Mouse (Mus musculus) stomach, embryonic 14.5 days (tissue): ENCODE data around the gene Dusp8. TPM values are rescaled to one million over a fixed set of nuclear protein-coding genes. Genes with fewer than 3 reads are reported as not detected.
A peak's percentile ranks its signal among the peaks of the same experiment; 100 is the strongest.
"Not testable (repeated sequence)": the region's sequence is repeated elsewhere in the genome, so short reads cannot be mapped to it uniquely, and the experiment has no call there.

Source experiments
- ATAC-seq: fragments of 200-750 bp; cut with Nextera tagmentation; 2 replicates; pipeline ENCODE4 v1.8.0; 2017; ENCODE audit warnings: low read depth, moderate TSS enrichment; ENCODE audit not compliant: insufficient number of reproducible peaks, insufficient read depth, low FRiP score
- H3K27ac ChIP-seq: fragments of 300-500 bp; sonication (generic); 2 replicates; pipeline ENCODE4 v1.5.1; 2014; ENCODE audit warnings: mild to moderate bottlenecking, low read length, moderate library complexity, mixed read lengths
- H3K27me3 ChIP-seq: fragments of 300-500 bp; sonication (generic); 2 replicates; pipeline ENCODE4 v1.6.1; 2014; ENCODE audit warnings: low read length, control low read depth, mixed read lengths; ENCODE audit not compliant: control insufficient read depth, insufficient read depth
- H3K36me3 ChIP-seq: fragments of 300-500 bp; sonication (generic); 2 replicates; pipeline ENCODE4 v1.6.1; 2014; ENCODE audit warnings: mild to moderate bottlenecking, control low read depth, low read length, moderate library complexity, mixed read lengths; ENCODE audit not compliant: control insufficient read depth, insufficient read depth
- H3K4me1 ChIP-seq: fragments of 300-500 bp; sonication (generic); 2 replicates; pipeline ENCODE4 v1.6.1; 2014; ENCODE audit warnings: low read length, control low read depth, mixed read lengths; ENCODE audit not compliant: control insufficient read depth, insufficient read depth
- H3K4me2 ChIP-seq: fragments of 300-500 bp; sonication (generic); replicated peaks from 2 replicates; pipeline ENCODE4 v1.6.1; 2014; ENCODE audit warnings: low read depth, low read length, control low read depth
- H3K4me3 ChIP-seq: fragments of 300-500 bp; sonication (generic); 2 replicates; pipeline ENCODE4 v1.5.1; 2014; ENCODE audit warnings: low read depth, low read length, control low read depth
- H3K9ac ChIP-seq: fragments of 300-500 bp; sonication (generic); replicated peaks from 2 replicates; pipeline ENCODE4 v1.6.1; 2014; ENCODE audit warnings: low read depth, mild to moderate bottlenecking, control low read depth, low read length, moderate library complexity, mixed read lengths
- H3K9me3 ChIP-seq: fragments of 300-500 bp; sonication (generic); 2 replicates; pipeline ENCODE4 v1.6.1; 2016; ENCODE audit warnings: low read depth, low read length, control low read depth; ENCODE audit not compliant: control insufficient read depth
- WGBS: fragments of 180-500 bp; shearing (Covaris S2); extraction: QIAGEN DNeasy Blood & Tissue Kit; methylation state at CpG from one replicate; pipeline ENCODE4 v1.1.7; 2014; 5-methylcytosine and 5-hydroxymethylcytosine counted together
- polyA plus RNA-seq: library from polyadenylated mRNA; unstranded; fragments of >200 nt; fragmentation: Nextera tagmentation; extraction: Ambion mirVana; gene quantifications from 2 replicates; pipeline ENCODE4 v1.2.1, GENCODE M21; 2014

Gene Dusp8
- 5.2 and 6.4 TPM in 2 replicates for polyA plus RNA-seq

- H3K36me3 ChIP-seq: no peaks in the 10 kb centered on the region
- peaks cover 5% of the 10 kb centered on the region; the same call in 1 of the 2 replicates for H3K4me1 ChIP-seq
- H3K27me3 ChIP-seq: peaks cover 33% of the 10 kb centered on the region
- peak within 1 kb of the TSS; percentile 52 for H3K9ac ChIP-seq
- H3K9me3 ChIP-seq: no peaks in the 10 kb centered on the region
- under 1% methylated on average over 62 of the region's 63 CpGs for WGBS
- no peak within 1 kb of the TSS for H3K27ac ChIP-seq
- H3K4me3 ChIP-seq: peak within 1 kb of the TSS; percentile 50
- peak within 1 kb of the TSS; percentile 97 for H3K4me2 ChIP-seq
- ATAC-seq: peak; percentile 90
Observed at GRCm38 (mm10) chr7:142095183-142095931, at the start of gene Dusp8. Dusp8 (minus strand) TSS chr7:142095843.

GRCm38 (mm10) chr7:142144507-142144906, 48.9 kb upstream of the Dusp8 start, which contains the start of gene Gm45337:
Gm45337 (minus strand) TSS chr7:142144607.
- Histone ChIP-seq H3K4me3 (no peak within 1 kb of the TSS), H3K36me3 (no peaks in the 10 kb centered on the region), H3K27me3 (no peaks in the 10 kb centered on the region), H3K9me3 (no peaks in the 10 kb centered on the region), H3K4me1 (no peaks in the 10 kb centered on the region), H3K27ac (no peak within 1 kb of the TSS), H3K9ac (no peak within 1 kb of the TSS), H3K4me2 (no peak within 1 kb of the TSS)
- WGBS: 71% methylated on average over 1 of the region's 1 CpGs
- ATAC-seq: no peak

DNA sequence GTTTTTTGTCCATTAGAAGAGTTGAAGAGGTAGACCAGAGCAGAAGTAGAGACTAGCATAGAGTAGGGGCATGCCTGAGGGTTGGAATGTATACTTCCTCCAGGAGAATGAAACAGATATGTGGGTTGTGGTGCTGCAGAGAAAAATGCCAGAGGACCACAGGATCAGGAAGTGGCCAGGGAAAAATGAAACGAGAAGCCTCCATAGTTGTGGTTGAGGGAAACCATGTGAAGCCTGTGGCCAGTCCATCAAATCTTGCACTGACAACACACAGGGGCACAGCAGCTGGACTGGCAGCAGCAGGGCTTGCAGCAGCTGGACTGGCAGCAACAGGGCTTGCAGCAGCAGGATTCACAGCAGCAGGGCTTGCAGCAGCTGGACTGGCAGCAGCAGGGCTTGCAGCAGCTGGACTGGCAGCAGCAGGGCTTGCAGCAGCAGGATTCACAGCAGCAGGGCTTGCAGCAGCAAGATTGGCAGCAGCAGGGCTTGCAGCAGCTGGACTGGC, 47.9 kb upstream of the Dusp8 start:
- 38% methylated on average over 1 of the region's 1 CpGs for WGBS

GRCm38 (mm10) chr7:142140696-142141095, 45.1 kb upstream of the Dusp8 start:
- Histone ChIP-seq H3K36me3 (no peaks in the 10 kb centered on the region), H3K4me2 (no peak overlapping the region), H3K9ac (no peak overlapping the region), H3K4me1 (no peaks in the 10 kb centered on the region), H3K9me3 (no peaks in the 10 kb centered on the region), H3K4me3 (no peak overlapping the region), H3K27ac (no peak overlapping the region), H3K27me3 (no peaks in the 10 kb centered on the region)
- WGBS: 33% methylated on average over 1 of the region's 1 CpGs
- no peak for ATAC-seq

More for the DNA sequence above, 47.9 kb upstream of the Dusp8 start:
- H3K4me1 ChIP-seq, ATAC-seq, H3K27me3 ChIP-seq, H3K4me3 ChIP-seq, H3K4me2 ChIP-seq, H3K27ac ChIP-seq, H3K9ac ChIP-seq, H3K9me3 ChIP-seq, H3K36me3 ChIP-seq: not testable (repeated sequence)

DNA sequence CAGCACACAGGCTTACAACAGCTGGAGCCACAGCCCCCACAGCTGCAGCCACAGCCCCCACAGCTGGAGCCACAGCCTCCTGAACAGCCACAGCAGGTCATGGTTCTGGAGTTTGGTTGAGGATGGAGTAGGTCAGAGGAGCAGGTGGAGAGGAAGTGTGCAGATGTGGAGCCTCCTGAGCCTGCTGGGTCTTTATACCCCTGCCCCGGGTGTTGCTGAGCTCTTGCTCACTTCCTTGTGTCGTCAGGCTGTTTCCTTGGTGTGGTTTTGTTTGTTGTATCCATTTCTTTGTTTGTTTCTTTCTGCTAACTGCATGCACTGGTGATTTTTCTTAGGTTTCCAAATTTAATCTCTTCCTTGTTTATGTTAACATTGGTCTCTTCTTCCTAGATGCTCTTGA, 40.3 kb upstream of the Dusp8 start, which contains the start of gene Gm39115:
TSS of gene Gm39115 (minus strand) at position 101 of the 400 bp plus-strand sequence.
- H3K4me3 ChIP-seq, H3K4me2 ChIP-seq, H3K9ac ChIP-seq, ATAC-seq, H3K36me3 ChIP-seq, H3K9me3 ChIP-seq, H3K27me3 ChIP-seq, H3K4me1 ChIP-seq, H3K27ac ChIP-seq: not testable (repeated sequence)
- 37% methylated on average over 2 of the region's 2 CpGs for WGBS

DNA sequence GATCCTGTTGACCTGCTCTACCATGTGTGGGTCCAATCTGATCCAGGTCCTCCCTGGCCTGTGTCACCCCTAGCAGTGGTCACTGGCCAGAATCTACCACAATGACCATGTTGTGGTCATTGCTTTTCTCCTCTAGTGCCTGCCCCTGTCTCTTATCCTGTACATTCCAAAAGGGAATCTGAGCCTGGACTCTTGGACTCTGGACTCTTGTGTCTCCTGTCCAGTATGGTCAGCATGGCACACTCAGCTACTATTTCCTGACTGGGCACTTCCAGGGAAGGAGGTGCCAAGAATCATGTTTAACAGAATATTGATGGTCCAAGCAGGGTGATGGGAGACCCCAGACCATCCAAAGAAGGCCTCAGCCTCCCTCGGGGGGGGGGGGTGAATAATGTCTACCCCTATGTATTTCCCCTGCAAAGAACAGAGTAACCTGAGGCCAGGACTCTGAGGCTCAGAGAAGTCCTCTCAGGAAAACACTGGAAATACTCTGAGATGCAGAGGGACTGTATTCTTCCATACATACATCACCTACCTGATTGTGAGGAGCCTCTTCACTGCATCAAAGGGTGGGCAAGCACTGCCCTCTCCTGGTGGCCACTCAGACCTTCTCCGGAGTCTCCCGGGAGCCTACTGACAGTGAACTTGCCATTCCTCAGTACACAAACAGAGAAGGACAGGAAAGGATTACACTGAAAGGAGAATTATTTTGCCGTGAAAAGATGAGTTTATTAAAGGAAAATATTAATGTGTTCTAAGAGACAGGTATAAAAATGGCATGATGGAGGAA, 38.8 kb upstream of the Dusp8 start:
- H3K27ac ChIP-seq: no peak overlapping the region
- 50% methylated on average over 4 of the region's 4 CpGs for WGBS
- no peaks in the 10 kb centered on the region for H3K27me3 ChIP-seq
- H3K4me3 ChIP-seq: no peak overlapping the region
- no peaks in the 10 kb centered on the region for H3K4me1 ChIP-seq
- no peaks in the 10 kb centered on the region for H3K9me3 ChIP-seq
- no peak overlapping the region for H3K9ac ChIP-seq
- H3K4me2 ChIP-seq: no peak overlapping the region
- no peaks in the 10 kb centered on the region for H3K36me3 ChIP-seq
- ATAC-seq: no peak

DNA sequence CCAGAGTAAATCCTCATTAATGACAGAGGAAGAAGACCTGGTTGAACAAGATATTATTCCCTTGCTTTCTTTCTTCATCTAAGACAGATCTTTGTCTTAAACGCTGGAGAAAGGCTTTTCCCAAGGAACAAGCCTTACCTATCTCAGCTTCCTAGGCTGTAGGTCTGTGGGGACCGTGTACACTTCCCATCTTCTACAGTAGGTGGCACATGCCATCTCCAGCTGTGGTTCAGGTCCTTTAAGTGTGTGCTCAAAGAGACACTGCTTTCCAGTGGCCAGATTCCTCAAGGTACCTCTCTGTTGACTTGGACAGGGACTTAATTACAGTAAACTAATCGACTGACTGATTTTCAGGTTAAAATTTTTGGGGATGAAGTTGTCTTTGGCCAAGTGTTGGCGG, 33.2 kb upstream of the Dusp8 start:
- no peak overlapping the region for H3K4me3 ChIP-seq
- H3K36me3 ChIP-seq: no peaks in the 10 kb centered on the region
- ATAC-seq: no peak
- no peaks in the 10 kb centered on the region for H3K9me3 ChIP-seq
- no peak overlapping the region for H3K4me2 ChIP-seq
- no peak overlapping the region for H3K9ac ChIP-seq
- WGBS: 61% methylated on average over 4 of the region's 4 CpGs
- H3K27me3 ChIP-seq: no peaks in the 10 kb centered on the region
- H3K27ac ChIP-seq: no peak overlapping the region
- H3K4me1 ChIP-seq: no peaks in the 10 kb centered on the region

- not testable (repeated sequence) for ATAC-seq, H3K27ac ChIP-seq, H3K9me3 ChIP-seq, H3K4me3 ChIP-seq, H3K9ac ChIP-seq, H3K36me3 ChIP-seq, H3K27me3 ChIP-seq, H3K4me1 ChIP-seq, H3K4me2 ChIP-seq
- WGBS: 68% methylated on average over 1 of the region's 1 CpGs
Observed at GRCm38 (mm10) chr7:142120629-142121028, 25.0 kb upstream of the Dusp8 start, which contains the start of gene Gm45618. Gm45618 (minus strand) TSS chr7:142120729.
